Mouse (Mus musculus) heart, adult 2 months (tissue): Measurements from ENCODE around the gene Lars2.
"Not testable (repeated sequence)": the region's sequence is repeated elsewhere in the genome, so short reads cannot be mapped to it uniquely, and the experiment has no call there.

Source experiments
- CTCF ChIP-seq: fragments of 200-600 bp; IDR thresholded peaks from 2 replicates; pipeline ENCODE4 v1.8.1; 2022; ENCODE audit warnings: antibody characterized with exemption, mild to moderate bottlenecking, moderate library complexity
- EP300 ChIP-seq: fragments of 200-500 bp; IDR thresholded peaks from 2 replicates; pipeline ENCODE4 v1.6.1; 2011; ENCODE audit warnings: low read depth, low read length, control low read depth; ENCODE audit not compliant: insufficient read depth

DNA sequence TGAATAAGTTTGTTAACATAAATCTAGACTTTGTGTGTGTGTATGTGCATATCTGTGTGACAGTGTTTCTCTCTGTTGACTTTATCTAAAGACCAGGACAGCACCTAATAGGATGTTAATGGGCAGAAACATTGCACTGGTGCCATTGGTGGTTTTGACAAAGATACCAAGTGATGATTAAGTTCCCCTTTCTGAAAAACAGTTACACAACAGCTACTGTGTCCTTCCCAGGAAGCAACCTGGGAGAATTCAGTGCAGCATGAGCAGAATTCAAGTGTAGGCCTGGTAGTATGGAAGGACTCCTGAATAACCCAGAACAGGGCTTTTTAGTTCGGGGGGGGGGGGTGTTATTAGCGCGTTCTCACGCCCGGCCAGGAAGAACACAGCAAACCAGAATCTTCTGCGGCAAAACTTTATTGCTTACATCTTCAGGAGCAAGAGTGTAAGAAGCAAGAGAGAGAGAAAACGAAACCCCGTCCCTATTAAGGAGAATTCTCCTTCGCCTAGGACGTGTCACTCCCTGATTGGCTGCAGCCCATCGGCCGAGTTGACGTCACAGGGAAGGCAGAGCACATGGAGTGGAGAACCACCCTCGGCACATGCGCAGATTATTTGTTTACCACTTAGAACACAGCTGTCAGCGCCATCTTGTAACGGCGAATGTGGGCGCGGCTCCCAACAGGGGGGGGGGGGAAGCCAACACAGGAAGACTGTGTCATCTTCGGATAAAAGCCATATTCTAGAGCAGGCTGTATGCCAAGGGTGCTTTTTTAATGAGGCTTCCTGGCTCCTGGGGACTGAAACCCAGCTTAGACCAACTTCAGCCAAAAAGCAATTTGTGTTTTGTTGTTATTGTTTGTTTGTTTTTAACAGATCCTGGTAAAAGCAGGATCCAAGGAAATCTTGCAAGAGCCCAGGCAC, 21.6 kb downstream of the Lars2 start:
- not testable (repeated sequence) for TF ChIP-seq CTCF, EP300
